Mouse (Mus musculus) liver, adult 2 months (tissue): ENCODE data around the gene Sh2d6. TPM values are rescaled to one million over a fixed set of nuclear protein-coding genes. Genes with fewer than 3 reads are reported as not detected.

Source experiments
- DNase-seq: peaks from one replicate; pipeline ENCODE4 v3.0.0-alpha.2; 2011; ENCODE audit warnings: low read depth, low spot score; ENCODE audit errors: extremely low read depth
- H3K27ac ChIP-seq: fragments of 200-500 bp; replicated peaks from 2 replicates; pipeline ENCODE4 v1.5.1; 2012; ENCODE audit warnings: low read depth, mild to moderate bottlenecking, control low read depth, inconsistent platforms, low read length; ENCODE audit not compliant: insufficient read depth
- H3K27me3 ChIP-seq: fragments of 200-500 bp; 2 replicates; pipeline ENCODE4 v1.6.1; 2012; ENCODE audit warnings: mild to moderate bottlenecking, moderate library complexity, low read length, inconsistent platforms; ENCODE audit not compliant: control insufficient read depth, insufficient read depth
- H3K36me3 ChIP-seq: fragments of 200-500 bp; 2 replicates; pipeline ENCODE4 v1.6.1; 2012; ENCODE audit warnings: low read length, inconsistent platforms; ENCODE audit not compliant: control insufficient read depth, insufficient read depth
- H3K4me1 ChIP-seq: fragments of 200-500 bp; 2 replicates; pipeline ENCODE4 v1.6.1; 2011; ENCODE audit warnings: low read length; ENCODE audit not compliant: control insufficient read depth, insufficient read depth
- H3K4me3 ChIP-seq: fragments of 200-500 bp; 2 replicates; pipeline ENCODE4 v1.5.1; 2011; ENCODE audit warnings: low read depth, mild to moderate bottlenecking, control low read depth, low read length, moderate library complexity; ENCODE audit not compliant: insufficient read depth
- H3K79me2 ChIP-seq: fragments of 200-500 bp; 2 replicates; pipeline ENCODE4 v1.6.1; 2012; ENCODE audit warnings: inconsistent platforms, mild to moderate bottlenecking, low read length, moderate library complexity; ENCODE audit not compliant: control insufficient read depth, insufficient read depth
- H3K9ac ChIP-seq: fragments of 200-500 bp; 2 replicates; pipeline ENCODE4 v1.6.1; 2012; ENCODE audit warnings: low read depth, mild to moderate bottlenecking, control low read depth, inconsistent platforms, low read length
- CTCF ChIP-seq: fragments of 200-500 bp; IDR thresholded peaks from 2 replicates; pipeline ENCODE4 v1.5.1; 2011; ENCODE audit warnings: low read depth, low read length, control low read depth
- POLR2A ChIP-seq: fragments of 200-500 bp; IDR thresholded peaks from 2 replicates; pipeline ENCODE4 v1.6.1; 2011; ENCODE audit warnings: low read length, control low read depth; ENCODE audit not compliant: insufficient read depth; ENCODE audit errors: extremely low read depth
- WGBS: fragments of 180-500 bp; shearing (Covaris S2); methylation state at CpG from one replicate; pipeline ENCODE4 v1.1.7; 2018; 5-methylcytosine and 5-hydroxymethylcytosine counted together
- polyA plus RNA-seq: library from polyadenylated mRNA; depleted of rRNA; stranded (reverse); fragments of >200 nt; gene quantifications from 2 replicates; pipeline ENCODE4 v1.2.3, GENCODE M21; 2012
- total RNA-seq: library from RNA; depleted of rRNA; stranded (reverse); fragments of >200 nt; gene quantifications from 2 replicates; pipeline ENCODE4 v1.2.3, GENCODE M21; 2014

Sh2d6 gene
- total and polyA plus RNA-seq, 2 experiments, result not detected

GRCm38 (mm10) chr6:72523222-72523621, 1.7 kb upstream of the Sh2d6 start:
- WGBS, result 44% methylated on average over 4 of the region's 4 CpGs
- H3K4me1 ChIP-seq, result peaks cover 4% of the 10 kb centered on the region; the same call in 1 of the 2 replicates
- TF ChIP-seq POLR2A (no peak), CTCF (no peak)
- no peak overlapping the region for H3K4me3 ChIP-seq
- DNase-seq, result peak; percentile 81
- no peak overlapping the region for H3K9ac ChIP-seq
- H3K79me2 ChIP-seq, result no peaks in the 10 kb centered on the region
- no peak overlapping the region for H3K27ac ChIP-seq
- H3K27me3 ChIP-seq, result no peaks in the 10 kb centered on the region
- H3K36me3 ChIP-seq, result no peaks in the 10 kb centered on the region

GRCm38 (mm10) chr6:72522288-72522687, 781 bp upstream of the Sh2d6 start:
- H3K4me3 ChIP-seq, result no peak overlapping the region
- H3K4me1 ChIP-seq, result peaks cover 4% of the 10 kb centered on the region; the same call in 1 of the 2 replicates
- no peak overlapping the region for H3K9ac ChIP-seq
- no peaks in the 10 kb centered on the region for H3K27me3 ChIP-seq
- TF ChIP-seq POLR2A, result no peak
- no peak for TF ChIP-seq CTCF
- WGBS, result 89% methylated on average over 5 of the region's 5 CpGs
- DNase-seq, result no peak
- H3K36me3 ChIP-seq, result no peaks in the 10 kb centered on the region
- no peak overlapping the region for H3K27ac ChIP-seq
- H3K79me2 ChIP-seq, result no peaks in the 10 kb centered on the region

- no peak for DNase-seq
- TF ChIP-seq CTCF, result no peak
- no peak for TF ChIP-seq POLR2A
- Histone ChIP-seq H3K79me2 (no peaks in the 10 kb centered on the region), H3K27ac (no peak overlapping the region), H3K9ac (no peak overlapping the region), H3K4me1 (peaks cover 4% of the 10 kb centered on the region; the same call in 1 of the 2 replicates), H3K4me3 (no peak overlapping the region), H3K27me3 (no peaks in the 10 kb centered on the region), H3K36me3 (no peaks in the 10 kb centered on the region)
- WGBS, result 97% methylated on average over 5 of the region's 5 CpGs
Observed at GRCm38 (mm10) chr6:72520904-72521303, 603 bp downstream of the Sh2d6 start.

DNA sequence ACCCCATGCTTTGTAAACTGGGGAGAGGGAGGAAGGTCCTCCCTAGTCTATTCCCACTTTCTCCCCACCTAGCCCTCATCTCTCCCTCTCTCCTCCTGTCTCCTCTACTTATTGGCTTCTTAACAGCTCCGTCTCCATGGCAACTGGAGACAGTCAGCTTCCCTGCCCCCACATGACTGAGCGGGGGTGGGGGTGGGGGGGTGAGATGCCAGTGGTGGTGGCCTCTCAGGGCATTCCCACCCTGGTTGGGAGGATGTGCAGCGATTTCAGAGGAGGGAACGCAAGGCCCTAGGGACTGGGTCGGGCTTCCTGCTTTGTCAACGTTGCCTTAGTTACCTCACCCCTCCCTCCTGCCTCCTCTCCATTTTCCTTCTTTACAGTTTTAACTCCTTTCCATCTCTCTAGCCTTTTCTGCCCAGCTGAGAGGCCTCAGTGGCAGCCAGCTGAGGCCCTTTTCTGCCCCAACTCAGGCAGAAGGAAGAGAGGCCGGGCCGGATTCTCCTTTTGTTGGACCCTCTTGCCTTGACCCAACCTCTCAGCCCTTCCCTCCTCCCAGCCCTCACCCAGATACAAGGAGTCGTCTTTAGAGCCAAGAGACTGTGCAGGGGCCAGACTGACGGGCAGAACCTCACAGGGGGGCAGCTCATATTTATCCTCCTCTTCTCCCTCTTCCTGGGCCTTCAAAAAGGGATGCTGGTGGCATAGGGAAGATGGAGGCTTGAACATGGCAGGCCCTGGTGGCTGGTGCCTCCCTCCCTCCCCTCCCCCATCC, 1.4 kb downstream of the Sh2d6 start:
- 66% methylated on average over 10 of the region's 10 CpGs for WGBS
- Histone ChIP-seq H3K4me1 (peaks cover 4% of the 10 kb centered on the region; the same call in 1 of the 2 replicates), H3K79me2 (no peaks in the 10 kb centered on the region), H3K9ac (no peak overlapping the region), H3K36me3 (no peaks in the 10 kb centered on the region), H3K27ac (no peak overlapping the region), H3K4me3 (no peak overlapping the region), H3K27me3 (no peaks in the 10 kb centered on the region)
- TF ChIP-seq CTCF (no peak), POLR2A (no peak)
- DNase-seq, result no peak

- 68% methylated on average over 8 of the region's 8 CpGs for WGBS
- Histone ChIP-seq H3K79me2 (no peaks in the 10 kb centered on the region), H3K36me3 (no peaks in the 10 kb centered on the region), H3K27ac (no peak overlapping the region), H3K9ac (no peak overlapping the region), H3K4me3 (no peak overlapping the region), H3K4me1 (peaks cover 4% of the 10 kb centered on the region; the same call in 1 of the 2 replicates), H3K27me3 (no peaks in the 10 kb centered on the region)
- TF ChIP-seq POLR2A (no peak), CTCF (no peak)
- no peak for DNase-seq
Observed at GRCm38 (mm10) chr6:72519303-72519702, 2.2 kb downstream of the Sh2d6 start.

GRCm38 (mm10) chr6:72518842-72519241, 2.7 kb downstream of the Sh2d6 start:
- H3K79me2 ChIP-seq, result no peaks in the 10 kb centered on the region
- TF ChIP-seq CTCF (no peak), POLR2A (no peak)
- peaks cover 4% of the 10 kb centered on the region; the same call in 1 of the 2 replicates for H3K4me1 ChIP-seq
- no peaks in the 10 kb centered on the region for H3K36me3 ChIP-seq
- no peak overlapping the region for H3K4me3 ChIP-seq
- H3K9ac ChIP-seq, result no peak overlapping the region
- DNase-seq, result no peak
- H3K27ac ChIP-seq, result no peak overlapping the region
- WGBS, result 92% methylated on average over 1 of the region's 1 CpGs
- no peaks in the 10 kb centered on the region for H3K27me3 ChIP-seq
